Mouse (Mus musculus) midbrain, embryonic 16.5 days (tissue): ENCODE measurements around the gene 4930412O13Rik. TPM values are rescaled to one million over a fixed set of nuclear protein-coding genes. Genes with fewer than 3 reads are reported as not detected.

ENCODE experiments used
- ATAC-seq: fragments of 200-750 bp; cut with Nextera tagmentation; 2 replicates; pipeline ENCODE4 v1.8.0; 2017; ENCODE audit warnings: moderate TSS enrichment
- H3K27ac ChIP-seq: fragments of 300-500 bp; sonication (generic); 2 replicates; pipeline ENCODE4 v1.5.1; 2014; ENCODE audit warnings: mild to moderate bottlenecking, low read length, mixed read lengths
- H3K27me3 ChIP-seq: fragments of 300-500 bp; sonication (generic); 2 replicates; pipeline ENCODE4 v1.6.1; 2014; ENCODE audit warnings: low read depth, low read length, mixed read lengths; ENCODE audit not compliant: control insufficient read depth, insufficient read depth
- H3K36me3 ChIP-seq: fragments of 300-500 bp; sonication (generic); 2 replicates; pipeline ENCODE4 v1.6.1; 2014; ENCODE audit warnings: mild to moderate bottlenecking, low read length, moderate library complexity, mixed read lengths; ENCODE audit not compliant: control insufficient read depth, insufficient read depth
- H3K4me1 ChIP-seq: fragments of 300-500 bp; sonication (generic); 2 replicates; pipeline ENCODE4 v1.6.1; 2014; ENCODE audit warnings: mild to moderate bottlenecking, low read length, mixed read lengths; ENCODE audit not compliant: control insufficient read depth, insufficient read depth
- H3K4me2 ChIP-seq: fragments of 300-500 bp; sonication (generic); 2 replicates; pipeline ENCODE4 v1.6.1; 2014; ENCODE audit warnings: mild to moderate bottlenecking, low read length, mixed read lengths
- H3K4me3 ChIP-seq: fragments of 300-500 bp; sonication (generic); 2 replicates; pipeline ENCODE4 v1.5.1; 2014; ENCODE audit warnings: low read depth, mild to moderate bottlenecking, low read length, moderate library complexity, mixed read lengths
- H3K9ac ChIP-seq: fragments of 300-500 bp; sonication (generic); 2 replicates; pipeline ENCODE4 v1.6.1; 2014; ENCODE audit warnings: low read depth, low read length, mixed read lengths
- H3K9me3 ChIP-seq: fragments of 300-500 bp; sonication (generic); replicated peaks from 2 replicates; pipeline ENCODE4 v1.6.1; 2014; ENCODE audit warnings: mild to moderate bottlenecking, low read length, mixed read lengths; ENCODE audit not compliant: control insufficient read depth, poor library complexity, severe bottlenecking
- WGBS: fragments of 180-500 bp; shearing (Covaris S2); extraction: QIAGEN DNeasy Blood & Tissue Kit; methylation state at CpG from one replicate; pipeline ENCODE4 v1.1.7; 2014; 5-methylcytosine and 5-hydroxymethylcytosine counted together
- polyA plus RNA-seq: library from polyadenylated mRNA; unstranded; fragments of >200 nt; fragmentation: Nextera tagmentation; extraction: Ambion mirVana; gene quantifications from 2 replicates; pipeline ENCODE4 v1.2.1, GENCODE M21; 2015

The 4930412O13Rik gene
- polyA plus RNA-seq, 1 experiment from 2014 or later, result 1.6 TPM

- ATAC-seq, result no peak
- H3K27me3 ChIP-seq, result peaks cover 30% of the 10 kb centered on the region
- H3K4me3 ChIP-seq, result peak overlapping the region; percentile 47
- H3K9ac ChIP-seq, result peak overlapping the region; percentile 33; the same call in 1 of the 2 replicates
- 0 out of 2 replicates have a peak, but pooled peaks cover 5% of the 10 kb centered on the region for H3K4me1 ChIP-seq
- WGBS, result 21% methylated on average over 6 of the region's 6 CpGs
- no peaks in the 10 kb centered on the region for H3K9me3 ChIP-seq
- H3K4me2 ChIP-seq, result peak overlapping the region; percentile 68
- peak overlapping the region; percentile 70 for H3K27ac ChIP-seq
- no peaks in the 10 kb centered on the region for H3K36me3 ChIP-seq
Observed at GRCm38 (mm10) chr2:9871798-9872197, 9.3 kb upstream of the 4930412O13Rik start.

- WGBS, result 5% methylated on average over 12 of the region's 12 CpGs
- Histone ChIP-seq H3K4me1 (peaks cover 10% of the 10 kb centered on the region; the same call in 1 of the 2 replicates), H3K36me3 (no peaks in the 10 kb centered on the region), H3K9ac (peak overlapping the region; percentile 50), H3K4me3 (peak overlapping the region; percentile 47), H3K27ac (peak overlapping the region; percentile 81), H3K4me2 (peak overlapping the region; percentile 68), H3K9me3 (no peaks in the 10 kb centered on the region), H3K27me3 (peaks cover 30% of the 10 kb centered on the region)
- no peak for ATAC-seq
Observed at GRCm38 (mm10) chr2:9872682-9873081, 8.4 kb upstream of the 4930412O13Rik start.

DNA sequence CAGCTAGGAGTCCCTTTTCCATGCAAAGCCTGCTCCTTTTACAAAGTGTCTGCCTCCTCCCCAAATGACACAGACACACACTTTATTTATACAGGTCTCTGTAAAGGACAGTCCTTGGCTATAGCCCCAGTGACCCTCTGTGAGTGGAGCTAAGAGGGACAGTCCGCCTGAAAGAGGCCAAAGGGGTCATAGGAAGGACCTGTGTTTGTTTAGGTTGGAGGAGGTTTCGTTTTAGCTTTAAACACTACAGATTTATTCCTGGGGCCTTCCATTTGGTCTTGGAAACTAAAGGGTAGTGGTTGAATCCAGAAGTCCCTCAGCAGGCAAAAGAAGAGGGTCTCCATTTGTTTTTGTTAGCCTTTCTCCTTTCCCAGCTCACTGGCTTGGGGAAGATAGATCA, 7.3 kb upstream of the 4930412O13Rik start:
- Histone ChIP-seq H3K9me3 (no peaks in the 10 kb centered on the region), H3K9ac (peak overlapping the region; percentile 50), H3K36me3 (no peaks in the 10 kb centered on the region), H3K27me3 (peaks cover 30% of the 10 kb centered on the region), H3K4me1 (peaks cover 10% of the 10 kb centered on the region; the same call in 1 of the 2 replicates), H3K27ac (peak overlapping the region; percentile 81), H3K4me3 (peak overlapping the region; percentile 47), H3K4me2 (peak overlapping the region; percentile 68)
- 18% methylated on average over 2 of the region's 2 CpGs for WGBS
- no peak for ATAC-seq

- peak overlapping the region; percentile 67 for H3K9ac ChIP-seq
- H3K27me3 ChIP-seq, result peaks cover 34% of the 10 kb centered on the region
Observed at GRCm38 (mm10) chr2:9874467-9875219, 6.4 kb upstream of the 4930412O13Rik start.

DNA sequence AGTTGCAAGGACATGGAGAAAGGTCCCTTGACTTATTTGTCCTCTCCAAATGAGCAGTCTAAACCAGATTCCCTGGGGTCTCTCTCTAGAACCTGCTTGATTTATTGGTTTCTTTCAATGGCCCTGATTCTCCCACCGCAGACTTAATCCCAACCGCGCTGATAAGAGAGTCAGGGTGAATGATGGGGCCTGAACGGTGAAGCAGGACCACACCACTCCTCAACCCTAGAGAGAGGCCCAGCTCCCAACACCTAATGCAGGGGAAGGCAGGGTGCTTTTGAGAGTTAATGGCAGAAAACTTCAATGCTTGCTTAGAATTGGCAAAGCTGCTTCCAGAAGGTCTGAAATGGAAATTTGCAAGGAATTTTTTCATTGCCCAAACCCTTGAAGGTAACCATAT, 5.8 kb upstream of the 4930412O13Rik start:
- H3K9me3 ChIP-seq, result no peaks in the 10 kb centered on the region
- H3K27ac ChIP-seq, result peak overlapping the region; percentile 81
- peak overlapping the region; percentile 68 for H3K4me2 ChIP-seq
- H3K27me3 ChIP-seq, result peaks cover 35% of the 10 kb centered on the region
- H3K4me1 ChIP-seq, result peaks cover 12% of the 10 kb centered on the region; the same call in 1 of the 2 replicates
- 1% methylated on average over 4 of the region's 4 CpGs for WGBS
- H3K9ac ChIP-seq, result peak overlapping the region; percentile 67
- peak overlapping the region; percentile 47 for H3K4me3 ChIP-seq
- no peak for ATAC-seq
- H3K36me3 ChIP-seq, result no peaks in the 10 kb centered on the region

More at GRCm38 (mm10) chr2:9874467-9875219, 6.4 kb upstream of the 4930412O13Rik start:
- 5% methylated on average over 39 of the region's 39 CpGs for WGBS
- Histone ChIP-seq H3K4me3 (peak overlapping the region; percentile 47), H3K36me3 (no peaks in the 10 kb centered on the region), H3K4me2 (peak overlapping the region; percentile 68), H3K4me1 (peaks cover 10% of the 10 kb centered on the region; the same call in 1 of the 2 replicates), H3K9me3 (no peaks in the 10 kb centered on the region), H3K27ac (peak overlapping the region; percentile 81)
- no peak for ATAC-seq

DNA sequence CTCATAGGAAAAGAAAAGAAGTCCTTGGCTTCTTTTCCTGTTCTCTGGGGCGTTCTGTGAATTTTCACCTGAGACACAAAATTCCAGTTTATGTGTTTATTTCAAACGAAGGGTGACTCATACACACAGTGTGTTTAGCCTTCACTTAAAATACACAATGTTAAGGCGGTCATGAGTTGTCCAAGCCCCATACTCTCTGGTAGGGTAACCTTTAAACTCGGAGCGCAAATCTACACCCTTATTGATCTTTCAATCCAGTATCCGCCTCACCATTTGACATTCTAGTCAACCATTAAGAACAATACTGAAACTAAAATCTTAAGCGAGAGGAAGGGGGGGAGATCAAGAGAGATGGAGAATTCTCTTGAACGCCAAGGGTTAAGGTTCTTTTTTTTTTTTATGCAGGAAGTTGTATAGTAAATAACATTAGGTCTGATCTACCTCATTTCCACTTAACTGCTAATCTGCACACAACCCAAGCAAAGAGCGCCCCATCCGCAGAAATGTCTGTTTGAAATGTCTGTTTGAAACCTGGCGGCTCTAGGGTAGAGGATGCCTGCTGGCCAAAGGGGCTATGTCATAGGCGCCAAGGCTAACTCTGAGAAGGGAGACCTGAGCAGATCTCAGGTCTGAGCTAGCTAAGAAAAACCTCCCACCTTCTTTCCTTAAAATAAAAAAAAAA, 5.2 kb upstream of the 4930412O13Rik start:
- H3K4me1 ChIP-seq, result peaks cover 12% of the 10 kb centered on the region; the same call in 1 of the 2 replicates
- no peaks in the 10 kb centered on the region for H3K9me3 ChIP-seq
- peak overlapping the region; percentile 68 for H3K4me2 ChIP-seq
- peak overlapping the region; percentile 47 for H3K4me3 ChIP-seq
- H3K27ac ChIP-seq, result peak overlapping the region; percentile 81
- H3K27me3 ChIP-seq, result peaks cover 33% of the 10 kb centered on the region
- 6% methylated on average over 12 of the region's 12 CpGs for WGBS
- no peaks in the 10 kb centered on the region for H3K36me3 ChIP-seq
- H3K9ac ChIP-seq, result peak overlapping the region; percentile 67
- no peak for ATAC-seq

DNA sequence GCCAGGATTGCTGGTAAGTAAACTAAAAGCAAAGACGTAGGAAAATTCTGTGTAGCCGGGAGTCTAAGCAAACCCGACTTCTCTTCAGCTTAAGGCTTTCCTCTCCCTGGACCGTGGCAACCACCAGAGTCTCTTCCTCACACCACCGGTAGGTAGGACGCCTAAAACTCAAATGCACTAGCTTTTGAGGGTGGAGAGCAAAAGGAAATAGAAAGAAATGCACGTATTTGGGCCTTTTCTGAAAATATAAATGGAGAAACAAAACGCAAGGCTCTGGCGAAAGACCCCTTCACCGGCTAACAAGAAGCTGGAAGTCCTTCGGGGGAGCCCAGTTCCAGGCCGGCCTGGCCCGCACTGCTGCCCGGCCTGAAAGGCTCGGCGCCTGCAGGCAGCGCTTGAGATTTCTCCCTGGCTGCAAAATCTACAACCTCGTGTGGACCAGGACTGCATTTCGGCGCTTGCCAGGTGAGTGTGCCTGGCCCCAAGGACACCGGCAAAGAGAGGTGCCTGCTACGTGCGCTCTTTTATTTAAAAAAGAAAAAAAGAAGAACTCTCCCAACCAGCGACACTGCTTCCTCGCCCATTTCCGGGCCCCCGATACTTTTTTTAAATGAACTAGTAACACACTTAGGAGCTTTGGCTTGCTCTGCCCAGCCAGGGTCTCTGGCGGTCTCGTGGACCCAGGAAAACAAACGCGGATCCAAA, 4.3 kb upstream of the 4930412O13Rik start:
- Histone ChIP-seq H3K4me1 (peaks cover 14% of the 10 kb centered on the region; the same call in 1 of the 2 replicates), H3K9me3 (no peaks in the 10 kb centered on the region), H3K27ac (peak overlapping the region; percentile 81), H3K9ac (peak overlapping the region; percentile 67), H3K4me3 (peak overlapping the region; percentile 47), H3K36me3 (no peaks in the 10 kb centered on the region), H3K27me3 (peaks cover 24% of the 10 kb centered on the region), H3K4me2 (peak overlapping the region; percentile 68)
- 3% methylated on average over 31 of the region's 31 CpGs for WGBS
- ATAC-seq, result no peak

DNA sequence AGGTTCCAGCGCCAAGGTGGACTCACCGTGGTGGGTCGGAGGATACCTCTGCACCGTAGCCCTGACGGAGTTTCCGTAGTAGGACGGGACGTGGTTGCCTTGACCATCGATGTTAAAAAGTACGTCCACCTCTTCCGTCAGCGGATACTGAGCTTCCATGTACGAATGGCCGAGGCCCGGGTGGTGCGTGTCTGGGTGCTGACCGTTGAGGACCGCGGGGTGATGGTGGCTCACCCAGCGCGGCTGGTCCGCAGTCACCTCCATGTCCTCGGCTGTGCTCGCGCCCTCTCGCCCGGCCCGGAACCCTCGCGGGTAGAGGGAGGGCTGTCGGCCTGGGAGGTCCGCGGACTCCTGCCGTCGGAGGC, 3.7 kb upstream of the 4930412O13Rik start:
- H3K4me2 ChIP-seq, result peak overlapping the region; percentile 68
- peaks cover 21% of the 10 kb centered on the region for H3K27me3 ChIP-seq
- H3K27ac ChIP-seq, result peak overlapping the region; percentile 81
- WGBS, result under 1% methylated on average over 35 of the region's 35 CpGs
- peak overlapping the region; percentile 47 for H3K4me3 ChIP-seq
- no peaks in the 10 kb centered on the region for H3K9me3 ChIP-seq
- H3K9ac ChIP-seq, result peak overlapping the region; percentile 67
- no peak for ATAC-seq
- H3K36me3 ChIP-seq, result no peaks in the 10 kb centered on the region
- peaks cover 15% of the 10 kb centered on the region; the same call in 1 of the 2 replicates for H3K4me1 ChIP-seq
